Mouse (Mus musculus) testis, adult 2 months (tissue): Measurements from ENCODE around the gene Matk.

ENCODE experiments used
- CTCF ChIP-seq: fragments of 200-500 bp; IDR thresholded peaks from 2 replicates; pipeline ENCODE4 v1.5.1; 2012; ENCODE audit warnings: low read depth, mild to moderate bottlenecking, inconsistent platforms, low read length, moderate library complexity; ENCODE audit not compliant: control insufficient read depth, insufficient read depth, insufficient replicate concordance
- POLR2A ChIP-seq: fragments of 200-500 bp; IDR thresholded peaks from 2 replicates; pipeline ENCODE4 v1.6.1; 2012; ENCODE audit warnings: low read depth, mild to moderate bottlenecking, inconsistent platforms, low read length, moderate library complexity; ENCODE audit not compliant: control insufficient read depth

DNA sequence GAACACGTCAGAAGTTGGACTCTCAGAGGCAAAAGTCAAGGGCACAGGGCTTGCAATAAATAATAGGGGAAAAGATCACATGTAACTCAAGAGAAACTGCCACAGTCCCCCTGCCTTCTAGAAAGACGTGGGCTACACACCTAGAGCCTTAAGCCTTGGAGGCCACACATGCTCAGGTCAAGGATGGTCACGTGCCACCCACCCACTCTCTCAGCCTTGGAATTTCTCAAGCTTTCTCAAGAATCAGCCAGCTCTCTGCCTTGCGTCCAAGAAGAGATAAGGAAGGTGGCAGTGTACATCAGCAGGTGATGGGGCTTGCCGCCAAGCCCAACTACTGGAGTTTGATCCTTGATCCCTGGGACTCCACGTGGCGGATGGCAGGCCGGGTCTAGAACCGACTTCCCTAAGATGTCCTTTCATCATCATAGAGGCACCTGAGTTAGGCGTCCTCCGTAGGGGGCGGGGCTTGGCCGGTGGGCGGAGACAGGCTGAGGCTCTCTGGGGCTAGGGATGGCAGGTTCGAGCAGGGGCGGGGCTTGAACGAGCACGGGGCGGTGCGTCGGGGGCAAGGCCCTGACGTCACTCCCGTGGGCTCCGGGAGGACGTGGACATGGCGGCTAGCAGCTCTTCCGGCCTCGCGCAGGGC, 20.0 kb upstream of the Matk start, which contains the start of gene Zfr2:
- TF ChIP-seq POLR2A (peak; percentile 67), CTCF (no peak)
